Mouse (Mus musculus) 3T3-L1 (cell line): Measurements from ENCODE around the gene Prr22.

ENCODE experiments used
- DNase-seq: peaks from one replicate; pipeline ENCODE4 v3.0.0-alpha.2; 2015; ENCODE audit warnings: low read depth, low spot score

The Prr22 gene

GRCm38 (mm10) chr17:56808518-56808917 lies 38.5 kb downstream of the Prr22 start:
- DNase-seq = peak; percentile 87

GRCm38 (mm10) chr17:56810245-56810644 lies 40.2 kb downstream of the Prr22 start:
- DNase-seq = peak; percentile 96

- DNase-seq = no peak
These were observed 44.4 kb downstream of the Prr22 start for GRCm38 (mm10) chr17:56814316-56815056.

DNA sequence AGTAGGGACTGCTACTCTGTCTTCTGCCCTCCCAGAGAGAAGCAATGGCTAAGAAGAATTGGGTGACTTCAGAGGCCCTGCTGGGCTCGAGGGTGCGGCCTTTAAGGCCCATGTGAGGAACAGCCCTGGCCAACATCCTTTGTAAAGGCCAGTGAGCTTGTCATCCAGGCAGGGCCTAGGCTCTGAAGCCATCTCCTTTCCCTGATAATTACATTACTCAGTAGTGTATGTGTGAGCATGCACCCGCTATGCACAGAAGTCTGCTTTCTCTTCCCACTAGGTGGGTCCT lies 45.0 kb downstream of the Prr22 start:
- DNase-seq = no peak

DNA sequence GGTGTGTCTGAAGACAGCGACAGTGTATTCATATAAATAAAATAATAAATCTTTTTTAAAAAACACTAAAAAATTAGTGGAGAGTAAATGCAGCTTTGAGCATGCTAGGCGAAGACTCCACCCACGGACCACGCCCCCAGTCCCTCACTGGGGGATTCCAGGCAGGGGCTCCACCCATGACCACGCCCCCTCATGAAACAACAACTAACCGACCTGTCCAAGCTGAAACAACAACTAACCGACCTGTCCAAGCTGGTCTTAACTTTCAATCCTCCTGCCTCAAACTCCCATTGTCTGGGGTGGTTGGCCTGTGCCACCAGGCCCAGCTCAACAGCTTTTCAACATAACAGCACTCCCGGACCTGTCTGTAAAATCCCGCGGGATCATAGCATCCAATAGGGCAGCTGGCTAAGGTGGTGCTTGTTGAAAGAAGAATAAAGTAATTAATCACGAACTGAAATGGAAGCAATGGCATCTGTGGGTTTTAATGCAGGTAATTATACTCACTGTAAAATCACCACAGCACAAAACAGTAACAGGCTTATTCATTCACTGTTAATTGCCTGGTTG lies 48.1 kb downstream of the Prr22 start:
- no peak for DNase-seq

DNA sequence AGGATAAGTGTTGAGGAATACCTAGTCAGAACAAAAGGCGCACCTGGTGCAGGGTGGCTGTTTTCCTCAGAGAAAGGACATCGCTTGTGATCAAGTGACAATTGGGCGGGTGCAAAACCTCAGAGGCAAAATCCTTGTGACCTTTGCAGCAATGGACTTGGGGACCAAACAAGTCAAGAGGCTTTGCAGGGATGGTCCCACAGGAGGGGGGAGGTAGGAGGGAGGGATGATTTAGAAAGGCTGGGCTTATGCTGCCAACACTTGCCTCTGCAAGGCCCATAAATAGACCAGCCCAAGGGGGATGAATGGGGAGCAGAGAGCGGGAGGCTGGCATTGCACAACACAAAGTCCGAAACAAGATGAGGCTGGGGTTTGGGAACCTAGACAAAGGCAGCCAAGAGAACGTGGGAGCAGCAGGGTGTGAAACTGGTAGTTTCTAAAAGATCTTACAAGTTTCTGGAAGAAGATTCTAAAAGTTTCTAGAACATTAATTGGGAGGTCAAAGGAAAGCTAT lies 49.0 kb downstream of the Prr22 start:
- no peak for DNase-seq

DNA sequence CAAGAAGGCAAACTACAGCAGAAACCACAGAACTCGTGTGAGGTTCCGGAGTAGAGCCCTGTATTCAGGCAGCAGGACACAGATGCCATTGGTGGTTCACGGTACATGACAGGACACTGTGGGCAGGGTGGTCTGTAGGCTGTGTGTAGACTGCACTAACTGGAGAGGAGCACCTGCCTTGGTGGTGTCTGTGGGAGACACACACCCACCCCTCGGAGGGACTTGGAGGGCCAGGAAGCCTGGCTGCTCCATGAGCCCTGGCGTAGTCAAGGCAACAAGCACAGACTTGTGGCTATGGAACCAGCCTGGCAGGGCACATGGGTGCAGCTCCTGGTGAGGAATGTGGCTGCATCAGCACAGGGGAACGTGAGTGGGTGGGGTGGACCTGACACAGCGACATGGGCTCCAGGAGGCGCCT lies 49.7 kb downstream of the Prr22 start:
- no peak for DNase-seq
